Mouse (Mus musculus): ENCODE results near the gene 2300002M23Rik.

GRCm38 (mm10) chr17:35526644-35527043, 40.6 kb upstream of the 2300002M23Rik start:
- TF ChIP-seq GATA1 (IDR thresholded peaks at IDR 0.05; ENCODE audit: borderline replicate concordance, low read length) (no peak), FLI1 (IDR thresholded peaks at IDR 0.05; ENCODE audit: low read length) (no peak)
